Mouse (Mus musculus): ENCODE data around the gene Zkscan1.

DNA sequence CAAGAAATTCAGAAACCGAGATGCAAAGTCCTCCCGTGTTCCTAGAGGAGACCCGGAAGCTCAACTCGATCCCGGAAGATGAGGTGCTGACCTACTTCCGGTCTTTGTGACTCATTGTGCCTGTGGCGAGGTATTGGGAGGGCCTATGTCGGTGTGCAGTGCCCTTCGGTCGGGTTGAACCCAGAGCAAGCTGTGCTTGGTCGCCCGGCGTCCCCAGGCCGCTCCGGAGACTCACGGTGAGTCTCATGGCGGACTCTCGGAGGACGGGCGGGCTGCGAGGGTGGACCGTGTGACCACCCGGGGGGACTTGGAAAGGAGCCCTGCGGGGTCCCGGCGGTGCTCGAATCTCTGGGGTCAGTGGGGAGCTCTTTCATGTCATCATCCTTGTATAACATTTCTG, at the start of gene Zkscan1:
- no peak for TF ChIP-seq CTCF (IDR thresholded peaks at IDR 0.05; ENCODE audit: low read depth)
- no peak for TF ChIP-seq EP300 (IDR thresholded peaks at IDR 0.05; ENCODE audit: low read depth)
